Mouse (Mus musculus): Measurements from ENCODE around the gene Mta1.

Gene Mta1

GRCm38 (mm10) chr12:113168031-113168536, 70.0 kb downstream of the Mta1 start:
- intact Hi-C loops (cut with DNase I), result no loop called here

GRCm38 (mm10) chr12:113176960-113177725, 79.1 kb downstream of the Mta1 start:
- intact Hi-C loops (cut with DNase I), result no loop called here

- intact Hi-C loops (cut with DNase I), result no loop called here
Observed at GRCm38 (mm10) chr12:113181020-113181419, 82.9 kb downstream of the Mta1 start.

GRCm38 (mm10) chr12:113184945-113185344, 86.9 kb downstream of the Mta1 start:
- intact Hi-C loops (cut with DNase I), result loop anchor here (5.0 kb wide), 1 partner anchor 38 kb away; the partner anchor contains the start of gene Crip1

GRCm38 (mm10) chr12:113185442-113186291, 87.6 kb downstream of the Mta1 start, which contains the start of gene Tmem121:
Gene Tmem121, plus strand, starts transcription at chr12:113185930.
- intact Hi-C loops (cut with DNase I), result loop anchor here (5.0 kb wide), 1 partner anchor 38 kb away; the partner anchor contains the start of gene Crip1

- intact Hi-C loops (cut with DNase I), result loop anchor here (5.0 kb wide), 1 partner anchor 39 kb away; the partner anchor contains the start of gene Crip1
Observed at GRCm38 (mm10) chr12:113186326-113187010, 88.4 kb downstream of the Mta1 start.

Small RNA genes lying within 50 kb of the gene (microRNA-seq; reads per million reads assigned to microRNA genes)
- gene Gm44471, result 0.11 to 0.25 reads per million in 2 experiments
